Mouse (Mus musculus) brown adipose tissue, adult 24 weeks (tissue): ENCODE results near the gene Rab31. TPM values are rescaled to one million over a fixed set of nuclear protein-coding genes. Genes with fewer than 3 reads are reported as not detected.

Source experiments
- H3K27ac ChIP-seq: fragments of 200-500 bp; replicated peaks from 2 replicates; pipeline ENCODE4 v1.5.1; 2012; ENCODE audit warnings: low read depth, mild to moderate bottlenecking, low read length
- H3K4me1 ChIP-seq: fragments of 200-500 bp; 2 replicates; pipeline ENCODE4 v1.6.1; 2012; ENCODE audit warnings: low read length, mixed read lengths; ENCODE audit not compliant: control insufficient read depth, insufficient read depth, insufficient read length
- H3K4me3 ChIP-seq: fragments of 200-500 bp; 2 replicates; pipeline ENCODE4 v1.5.1; 2012; ENCODE audit warnings: low read depth, mild to moderate bottlenecking, low read length, moderate library complexity; ENCODE audit not compliant: insufficient read depth
- polyA plus RNA-seq: library from polyadenylated mRNA; stranded (reverse); fragments of >200 nt; gene quantifications from 2 replicates; pipeline ENCODE4 v1.2.4, GENCODE M21; 2012; ENCODE audit not compliant: missing spikeins, insufficient read depth, insufficient read length

Rab31 gene
- polyA plus RNA-seq, 1 experiment, result 3.9 TPM

GRCm38 (mm10) chr17:65735088-65735487, 37.5 kb downstream of the Rab31 start:
- no peak overlapping the region for H3K4me3 ChIP-seq
- H3K27ac ChIP-seq, result no peak overlapping the region
- peaks cover 27% of the 10 kb centered on the region for H3K4me1 ChIP-seq

GRCm38 (mm10) chr17:65732666-65733065, 39.9 kb downstream of the Rab31 start:
- peaks cover 30% of the 10 kb centered on the region for H3K4me1 ChIP-seq
- H3K27ac ChIP-seq, result no peak overlapping the region
- H3K4me3 ChIP-seq, result no peak overlapping the region

- Histone ChIP-seq H3K27ac (no peak overlapping the region), H3K4me1 (peaks cover 28% of the 10 kb centered on the region), H3K4me3 (no peak overlapping the region)
These were observed 40.8 kb downstream of the Rab31 start for GRCm38 (mm10) chr17:65731710-65732109.

GRCm38 (mm10) chr17:65729945-65730741, 42.4 kb downstream of the Rab31 start:
- Histone ChIP-seq H3K27ac (peak overlapping the region; percentile 56), H3K4me3 (no peak overlapping the region), H3K4me1 (peaks cover 34% of the 10 kb centered on the region)

GRCm38 (mm10) chr17:65726755-65727154, 45.8 kb downstream of the Rab31 start:
- no peak overlapping the region for H3K4me3 ChIP-seq
- peak overlapping the region; percentile 59 for H3K27ac ChIP-seq
- H3K4me1 ChIP-seq, result peaks cover 29% of the 10 kb centered on the region

GRCm38 (mm10) chr17:65726274-65726673, 46.3 kb downstream of the Rab31 start:
- no peak overlapping the region for H3K4me3 ChIP-seq
- peak overlapping the region; percentile 59; the same call in 1 of the 2 replicates for H3K27ac ChIP-seq

GRCm38 (mm10) chr17:65725814-65726213, 46.7 kb downstream of the Rab31 start:
- H3K4me1 ChIP-seq, result peaks cover 29% of the 10 kb centered on the region
- no peak overlapping the region for H3K4me3 ChIP-seq
- H3K27ac ChIP-seq, result peak overlapping the region; percentile 48; the same call in 1 of the 2 replicates

More at GRCm38 (mm10) chr17:65726274-65726673, 46.3 kb downstream of the Rab31 start:
- peaks cover 29% of the 10 kb centered on the region for H3K4me1 ChIP-seq

GRCm38 (mm10) chr17:65725381-65725780, 47.2 kb downstream of the Rab31 start:
- H3K4me1 ChIP-seq, result peaks cover 26% of the 10 kb centered on the region
- H3K4me3 ChIP-seq, result no peak overlapping the region
- H3K27ac ChIP-seq, result no peak overlapping the region

GRCm38 (mm10) chr17:65724254-65724653, 48.3 kb downstream of the Rab31 start:
- Histone ChIP-seq H3K4me3 (0 out of 2 replicates have a peak overlapping the region, but pooled peaks have one; percentile 11), H3K27ac (no peak overlapping the region), H3K4me1 (peaks cover 22% of the 10 kb centered on the region)

GRCm38 (mm10) chr17:65723633-65724032, 48.9 kb downstream of the Rab31 start:
- no peak overlapping the region for H3K4me3 ChIP-seq
- H3K4me1 ChIP-seq, result peaks cover 22% of the 10 kb centered on the region
- H3K27ac ChIP-seq, result no peak overlapping the region

- H3K4me1 ChIP-seq, result peaks cover 15% of the 10 kb centered on the region
- H3K27ac ChIP-seq, result no peak overlapping the region
- no peak overlapping the region for H3K4me3 ChIP-seq
These were observed 51.2 kb downstream of the Rab31 start for GRCm38 (mm10) chr17:65721330-65721729.

GRCm38 (mm10) chr17:65719826-65720225, 52.7 kb downstream of the Rab31 start:
- Histone ChIP-seq H3K4me3 (no peak overlapping the region), H3K27ac (no peak overlapping the region), H3K4me1 (peaks cover 9% of the 10 kb centered on the region)

- Histone ChIP-seq H3K4me3 (no peak overlapping the region), H3K27ac (no peak overlapping the region), H3K4me1 (0 out of 2 replicates have a peak, but pooled peaks cover 2% of the 10 kb centered on the region)
These were observed 54.0 kb downstream of the Rab31 start for GRCm38 (mm10) chr17:65718578-65718977.

- Histone ChIP-seq H3K4me3 (no peak overlapping the region), H3K4me1 (peaks cover 3% of the 10 kb centered on the region), H3K27ac (no peak overlapping the region)
These were observed 54.8 kb downstream of the Rab31 start for GRCm38 (mm10) chr17:65717658-65718199.

- Histone ChIP-seq H3K4me1 (peaks cover 6% of the 10 kb centered on the region), H3K27ac (no peak overlapping the region), H3K4me3 (no peak overlapping the region)
These were observed 58.5 kb downstream of the Rab31 start for GRCm38 (mm10) chr17:65714060-65714459.
